Mouse (Mus musculus) cerebellum, adult 8-10 months (tissue): ENCODE results near the gene Rps10.

ENCODE experiments used
- DNase-seq: peaks from one replicate; pipeline ENCODE4 v3.0.0; 2022

Gene Rps10

DNA sequence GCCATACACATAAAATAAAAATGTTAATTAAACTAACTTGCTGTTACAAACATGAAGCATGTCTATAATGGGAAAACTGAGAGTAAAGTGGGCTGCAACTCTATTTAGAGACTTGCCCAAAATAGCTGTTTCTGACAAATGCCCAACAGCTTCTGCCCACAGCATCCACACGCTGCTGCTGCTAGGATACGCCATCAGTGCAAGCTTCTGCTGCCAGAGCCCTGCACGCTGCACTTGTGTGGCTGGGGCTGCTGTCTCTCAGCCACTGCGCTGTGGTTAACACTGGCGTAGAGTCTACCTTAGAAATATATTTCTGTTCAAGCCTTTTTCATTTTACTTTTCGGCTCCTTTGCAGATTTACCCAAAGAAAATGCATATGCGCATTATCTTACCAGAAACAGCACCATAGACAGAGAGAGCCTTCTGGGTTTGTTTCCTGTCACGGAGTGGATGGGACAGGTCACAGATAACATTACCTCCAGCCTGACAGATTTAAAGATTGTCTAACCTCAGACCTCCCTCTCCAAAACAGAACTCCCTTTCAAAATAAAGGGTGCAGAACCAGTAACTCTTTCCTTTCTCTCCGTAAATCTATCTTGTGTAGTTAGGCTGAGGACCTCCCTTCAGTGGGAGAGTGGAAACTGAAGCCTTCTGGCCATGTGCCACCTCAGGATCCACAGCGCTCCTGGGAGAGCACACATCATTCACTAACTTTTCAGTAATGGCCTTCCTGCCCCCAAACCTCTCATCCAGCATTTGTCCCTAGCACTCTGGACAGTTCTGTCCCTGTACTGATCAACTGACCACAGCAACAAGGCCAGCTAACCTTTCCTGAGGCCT, 25.6 kb downstream of the Rps10 start:
- DNase-seq: no peak

DNA sequence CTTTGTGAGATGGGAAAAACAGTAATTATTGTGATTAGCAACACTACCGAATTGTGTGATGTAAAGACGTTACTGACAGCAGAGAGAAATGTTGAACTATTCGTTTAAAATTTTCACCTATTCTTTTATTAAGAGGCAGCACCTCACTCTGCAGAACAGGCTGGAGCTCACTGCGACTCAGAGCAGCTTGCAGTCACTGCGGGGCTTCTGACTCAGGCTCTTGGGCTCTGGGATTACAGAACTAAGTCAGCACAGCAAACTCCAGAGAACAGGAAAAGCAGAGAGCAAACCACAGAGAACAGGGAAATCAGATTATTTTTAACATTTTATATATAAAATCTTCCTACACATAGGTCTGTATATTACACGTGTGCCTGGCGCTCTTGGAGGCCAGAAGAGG, 26.9 kb downstream of the Rps10 start:
- DNase-seq: no peak

DNA sequence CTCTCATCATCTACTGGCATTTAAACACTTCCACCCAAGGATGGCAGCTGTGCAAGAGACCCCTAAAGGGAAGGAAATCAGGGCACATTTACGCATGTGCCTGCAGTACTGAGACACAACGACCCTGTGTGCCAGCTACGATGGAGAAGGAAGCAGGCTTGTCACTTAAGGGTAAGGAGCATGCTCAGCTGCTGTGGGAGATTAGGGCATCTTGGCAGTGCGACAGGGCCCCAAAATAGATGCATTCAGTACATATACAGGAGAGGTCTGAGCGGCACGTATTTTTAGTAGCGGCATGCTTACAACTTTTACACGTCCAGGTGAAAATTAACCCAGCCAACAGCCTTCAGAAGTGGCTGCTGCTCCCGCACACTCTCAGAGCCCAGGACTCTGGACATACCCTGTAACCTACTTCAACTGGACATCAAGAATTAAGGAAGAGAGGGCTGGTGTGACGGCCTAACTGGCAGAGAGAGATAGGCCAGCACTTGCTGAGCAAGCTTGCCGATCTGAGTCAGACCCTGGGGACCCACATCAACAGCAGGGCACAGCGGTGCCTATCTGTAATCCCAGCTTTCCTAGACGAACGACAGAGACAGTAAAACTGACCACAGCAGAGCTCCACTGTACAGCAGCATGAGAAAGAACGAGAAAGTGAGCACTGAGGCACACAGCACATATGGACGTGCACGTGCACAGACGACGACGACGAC, 32.8 kb downstream of the Rps10 start:
- DNase-seq: no peak

DNA sequence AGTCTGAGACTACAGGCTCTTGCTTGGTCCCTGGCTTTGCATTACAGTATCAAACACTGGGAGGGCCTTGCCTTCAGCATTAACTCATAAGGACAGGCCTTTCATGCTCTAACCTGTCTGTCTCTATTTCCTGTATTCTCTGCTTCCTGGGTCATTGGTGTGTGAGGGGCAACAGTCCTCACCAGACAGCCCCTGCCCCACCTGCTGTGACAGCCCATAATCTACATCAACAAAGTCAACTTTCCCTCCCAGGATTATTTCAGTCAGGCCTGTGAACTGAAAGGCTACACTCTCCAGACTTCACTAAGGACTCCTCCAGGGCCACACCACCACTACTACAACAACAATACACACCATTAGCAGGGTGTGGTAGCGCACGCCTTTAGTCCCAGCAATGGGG, 33.4 kb downstream of the Rps10 start:
- DNase-seq: no peak

DNA sequence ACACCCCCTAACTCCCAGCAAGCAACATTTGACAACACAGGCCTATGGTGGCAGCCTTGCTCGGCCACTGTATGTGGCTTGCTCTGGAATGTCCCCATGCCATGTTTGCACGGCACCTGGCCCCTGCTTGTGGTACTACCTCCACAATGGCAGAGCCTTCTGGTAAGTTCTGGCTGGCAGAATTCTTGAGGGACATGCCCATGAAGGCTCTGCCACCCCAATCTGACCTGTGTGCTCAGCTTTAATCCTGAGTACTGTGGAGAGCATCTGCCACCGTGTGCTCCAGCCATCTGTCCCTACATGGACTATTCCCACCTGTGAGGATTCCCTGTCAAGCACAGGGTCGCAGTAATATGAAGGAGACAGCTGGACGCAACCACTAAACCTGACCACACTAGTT, 35.6 kb downstream of the Rps10 start:
- peak; percentile 70 for DNase-seq

DNA sequence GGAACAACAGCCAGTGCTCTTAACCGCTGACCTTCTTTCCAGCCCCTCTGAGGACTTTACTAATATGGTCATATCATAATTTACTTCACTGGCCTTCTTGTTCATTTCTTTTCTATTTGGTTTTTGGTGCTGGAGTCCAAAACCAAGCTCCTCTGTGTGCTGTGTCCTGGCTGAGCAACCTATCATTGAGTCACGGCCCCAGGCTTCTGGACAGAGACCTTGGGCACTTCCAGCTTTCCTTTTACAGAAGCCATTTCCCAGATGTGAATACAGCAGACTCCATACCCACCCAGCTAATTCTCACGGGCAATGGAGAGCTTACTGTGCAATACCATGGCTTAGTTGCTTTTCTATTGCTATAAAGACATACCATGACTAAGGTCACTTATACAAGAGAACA, 36.2 kb downstream of the Rps10 start:
- DNase-seq: no peak

DNA sequence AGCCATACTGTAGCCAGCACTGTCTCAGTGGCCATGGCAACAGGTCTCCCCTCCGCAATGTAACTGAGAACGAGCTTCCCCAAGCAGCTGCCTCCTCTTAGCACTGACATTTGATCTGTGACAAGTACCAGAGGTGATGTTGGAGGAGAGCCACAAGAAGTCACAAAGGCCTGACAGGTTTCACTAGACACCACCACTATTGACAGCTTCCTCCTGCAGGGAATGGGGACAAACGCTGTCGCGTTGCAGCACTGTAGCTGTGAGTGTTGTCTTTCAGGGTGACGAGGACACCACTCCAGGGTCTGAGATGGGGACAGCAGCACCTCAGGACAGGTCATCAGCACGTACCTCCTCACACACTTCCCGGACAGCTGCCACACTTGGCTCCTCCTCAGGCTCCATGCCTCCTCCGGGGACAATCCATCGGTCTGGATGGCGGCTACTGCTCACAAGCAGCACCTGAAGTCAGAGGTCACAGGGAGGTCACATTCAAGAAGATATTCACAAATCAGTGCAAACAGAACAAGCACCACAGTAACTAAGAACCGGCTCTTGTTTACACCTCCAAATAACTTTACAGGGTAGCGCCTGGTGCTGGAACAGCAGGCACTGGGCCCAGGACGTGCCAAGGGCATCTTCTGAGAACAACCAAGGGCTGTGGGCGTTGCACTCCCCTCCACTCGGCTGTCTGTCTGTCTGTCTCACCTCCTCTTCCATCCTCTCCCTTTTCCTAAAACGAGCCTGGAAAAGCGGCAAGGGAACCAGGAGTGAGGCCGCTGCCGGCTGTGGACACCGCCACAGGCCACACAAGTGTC, 39.9 kb downstream of the Rps10 start:
- no peak for DNase-seq

DNA sequence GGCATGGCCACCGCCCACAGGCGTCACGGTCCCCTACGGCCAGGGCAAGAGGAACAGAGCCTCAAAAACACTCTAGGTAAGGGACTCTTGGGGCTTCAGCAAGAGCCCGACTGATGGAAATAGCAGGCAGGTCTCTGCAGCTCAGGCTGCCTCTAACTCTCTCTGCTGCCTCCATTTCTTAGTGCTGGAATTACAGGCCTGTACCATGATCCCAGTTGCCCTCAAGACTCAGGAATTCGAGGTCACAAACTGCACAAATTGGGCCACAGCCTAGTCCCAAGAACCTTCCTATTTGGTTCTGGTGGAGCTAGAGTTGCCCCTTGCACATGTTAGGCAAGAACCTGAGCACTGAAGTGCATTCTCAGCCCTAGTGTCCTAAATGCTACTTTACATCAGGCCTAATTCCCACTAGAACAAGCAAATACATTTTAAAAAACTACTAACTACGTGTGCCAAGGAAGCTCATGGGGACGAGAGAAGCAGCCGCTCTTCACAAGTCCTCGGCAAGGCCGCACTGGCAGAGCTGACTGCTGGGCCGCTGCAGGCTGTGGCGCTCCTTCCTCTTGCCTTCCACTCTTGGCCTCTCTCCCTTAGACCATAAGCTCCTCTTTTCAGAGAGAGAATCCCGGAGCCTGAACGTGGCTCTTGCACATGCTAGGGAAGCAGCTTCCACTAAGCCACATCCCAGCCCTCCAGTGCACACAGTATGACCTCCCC, 40.7 kb downstream of the Rps10 start:
- DNase-seq: no peak

DNA sequence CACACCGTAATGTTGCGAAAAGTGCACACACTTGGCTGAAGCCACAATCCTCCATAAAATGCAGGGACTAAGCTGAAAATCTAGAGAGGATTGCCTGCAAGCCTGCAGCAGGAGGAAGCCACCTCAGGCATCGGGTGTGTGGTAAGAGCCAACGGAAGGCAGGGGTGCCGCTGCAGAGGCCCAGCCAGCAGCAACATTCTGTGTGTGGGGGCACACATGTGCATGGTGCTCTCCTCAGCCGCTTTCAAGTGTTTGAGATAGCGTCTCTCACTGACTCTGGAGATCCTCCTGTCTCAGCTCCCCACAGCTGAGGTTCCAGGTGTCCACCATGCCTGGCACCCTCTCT, 43.9 kb downstream of the Rps10 start:
- no peak for DNase-seq

DNA sequence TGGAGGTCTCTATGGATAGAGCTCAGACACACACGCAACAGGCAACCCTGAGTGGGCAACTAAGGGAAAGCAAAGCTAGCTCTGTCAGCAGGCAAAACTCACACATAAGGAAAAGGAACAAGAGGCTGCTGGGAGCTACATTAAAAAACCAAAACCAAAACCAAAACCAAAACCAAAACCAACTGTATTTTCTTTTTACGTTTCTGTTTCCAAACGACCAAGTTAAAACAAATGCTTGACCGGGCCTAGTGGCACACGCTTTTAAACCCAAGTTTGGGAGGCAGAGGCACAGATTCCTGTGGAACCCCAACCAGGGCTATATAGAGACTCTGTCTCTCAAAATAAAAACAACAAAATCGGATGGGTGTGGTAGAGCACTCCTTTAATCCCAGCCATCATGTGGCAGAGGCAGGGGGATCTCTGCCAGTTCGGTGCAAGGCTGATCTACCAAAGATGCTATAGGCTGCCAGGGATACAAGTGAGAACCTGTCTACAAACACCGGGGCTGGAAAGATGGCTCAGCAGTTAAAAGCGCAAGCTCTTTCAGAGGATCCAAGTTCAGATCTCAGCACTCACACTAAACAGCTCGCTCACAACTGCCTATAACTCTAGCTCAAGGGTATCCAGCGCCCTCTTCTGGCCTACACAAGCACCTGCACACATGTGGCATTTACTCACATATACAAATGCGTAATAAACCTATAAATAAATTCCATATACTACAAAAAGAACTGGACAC, 44.5 kb downstream of the Rps10 start:
- no peak for DNase-seq

DNA sequence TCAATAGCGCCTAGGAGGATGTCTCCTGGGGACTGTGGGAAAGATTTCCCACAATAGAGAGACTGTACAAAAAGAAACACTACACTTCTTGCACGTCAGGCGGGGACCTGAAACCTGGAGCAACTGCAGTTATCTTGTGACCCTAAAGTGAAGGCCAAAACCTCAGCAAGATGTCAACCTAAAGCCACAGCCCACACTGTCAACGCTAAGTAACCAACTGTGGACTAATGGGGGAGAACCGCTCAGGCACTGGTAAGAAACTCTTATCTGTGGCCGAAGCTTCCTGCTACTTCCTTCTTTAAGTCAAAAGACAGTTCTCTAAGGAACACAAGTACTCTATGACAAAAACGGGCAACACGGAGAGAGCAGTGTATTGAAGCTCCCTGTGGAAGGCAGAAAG, 48.2 kb downstream of the Rps10 start:
- DNase-seq: no peak

DNA sequence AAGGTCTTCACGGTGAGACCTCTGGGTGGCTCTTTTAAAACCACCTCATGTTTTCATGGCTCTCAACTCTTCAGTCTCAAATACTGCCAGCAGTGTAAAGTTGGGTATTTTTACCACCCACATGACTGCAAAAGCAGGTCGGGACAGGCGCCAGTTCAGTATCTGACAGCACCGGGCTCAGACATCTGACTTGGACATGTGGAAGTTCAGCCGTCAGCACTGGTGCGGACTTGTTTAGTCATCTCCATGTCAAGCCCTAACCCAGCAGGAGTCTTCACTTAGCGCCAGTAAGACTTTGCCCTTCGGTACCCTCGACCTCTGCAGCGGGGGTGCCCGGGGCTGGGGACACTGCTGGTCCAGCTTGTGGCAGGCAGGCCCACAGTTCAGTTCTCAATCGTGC, 49.2 kb downstream of the Rps10 start:
- DNase-seq: no peak

DNA sequence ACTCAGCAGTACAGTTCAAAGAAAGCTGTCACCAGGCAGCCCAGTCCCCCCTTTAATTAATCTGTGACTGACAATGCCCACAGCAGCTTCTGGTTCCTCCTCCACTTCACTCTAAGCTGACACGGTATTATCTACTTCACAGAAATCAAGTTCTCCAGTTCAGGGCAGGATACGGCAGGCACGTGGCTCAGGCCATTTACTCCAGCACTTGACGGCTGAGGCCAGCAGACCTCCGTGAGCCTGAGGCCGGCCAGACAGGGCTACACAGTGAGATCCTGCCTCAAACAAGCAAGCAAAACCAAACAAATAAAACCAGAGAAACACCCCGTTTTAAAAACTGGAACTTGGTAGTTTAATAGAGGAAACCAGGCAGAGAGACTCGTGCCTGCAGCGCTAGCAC, 49.8 kb downstream of the Rps10 start:
- no peak for DNase-seq

DNA sequence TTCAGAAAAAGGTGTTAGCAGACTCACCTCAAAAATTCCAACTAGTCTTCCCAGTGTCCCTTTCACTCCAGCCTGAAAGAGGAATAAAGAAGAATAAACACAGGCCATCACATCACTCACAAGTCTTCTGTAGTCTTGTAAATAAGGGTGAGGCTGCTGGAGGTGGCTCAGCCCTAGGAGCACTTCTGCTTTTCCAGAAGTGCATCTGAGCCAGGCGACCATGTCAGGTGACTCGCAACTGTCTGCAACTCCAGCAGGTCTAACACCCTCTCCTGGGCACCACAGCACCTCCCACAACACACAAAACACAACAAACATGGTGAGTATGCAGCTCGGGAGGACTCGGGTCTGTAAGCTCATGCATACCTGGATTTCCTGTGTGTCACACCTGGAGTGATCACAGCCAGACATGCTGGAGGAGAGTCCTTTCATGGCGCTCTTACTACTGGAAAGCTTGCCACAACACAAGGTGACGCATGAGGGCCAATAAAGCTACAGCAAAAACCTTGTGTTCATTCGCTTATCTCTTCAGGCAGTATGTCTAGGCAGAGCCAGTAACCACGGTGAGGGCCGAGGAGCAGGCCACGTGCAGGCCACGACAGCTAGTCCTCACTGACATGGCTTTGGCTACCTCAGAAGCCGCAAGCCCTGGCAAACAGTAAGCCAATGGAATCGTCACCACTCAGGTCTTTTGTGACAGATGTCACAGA, 53.1 kb downstream of the Rps10 start:
- DNase-seq: no peak
